Comparison of ENCODE assay signal across 38 mouse cellular contexts in genomic region chr8:106040218-106040617, GRCm38 (mm10). TPM values are rescaled to one million over a fixed set of nuclear protein-coding genes. Genes with fewer than 3 reads are reported as not detected.
A peak's percentile ranks its signal among the peaks of the same experiment; 100 is the strongest.
DNase-seq lines count a peak whose midpoint lies in the region; ATAC-seq and TF ChIP-seq lines count a peak whose summit lies in the region.
"Had no signal": no experiment of that assay in that cellular context is flagged by ENCODE, and none has a peak within 500 bp of the region (broad histone marks: within the 10 kb centered on the region; RNA-seq: fewer than 3 reads in every experiment).

No protein-coding gene starts in this region.

- ATAC-seq in intestine, embryonic 15.5 days: peak; percentile 47; the same call in 1 of the 2 replicates
- ATAC-seq in forebrain, embryonic 11.5 days (replicated peaks; ENCODE audit: low FRiP score): no peak
- ATAC-seq: forebrain, embryonic 13.5 days; midbrain, embryonic 16.5 days; Patski had no signal

- TF ChIP-seq CTCF in ES-Bruce4 (IDR thresholded peaks at IDR 0.05; ENCODE audit: low read depth, low read length): peak; percentile 0

- H3K36me3 ChIP-seq in ES-Bruce4 (ENCODE audit: control insufficient read depth, insufficient read depth, low read length, poor library complexity, severe bottlenecking): peaks cover 3% of the 10 kb centered on the region
- 0 out of 2 replicates have a peak, but pooled peaks cover 4% of the 10 kb centered on the region for H3K36me3 ChIP-seq in intestine, embryonic 15.5 days
- no peaks in the 10 kb centered on the region for H3K36me3 ChIP-seq in forebrain, embryonic 11.5 days (ENCODE audit: control insufficient read depth, insufficient read depth, low read length)
- H3K36me3 ChIP-seq: lung, embryonic 15.5 days had no signal

- no peaks in the 10 kb centered on the region for H3K27me3 ChIP-seq in ES-Bruce4 (ENCODE audit: control insufficient read depth, insufficient read depth, low read length, poor library complexity, severe bottlenecking)
- no peaks in the 10 kb centered on the region for H3K27me3 ChIP-seq in intestine, embryonic 15.5 days (replicated peaks)
- H3K27me3 ChIP-seq in forebrain, embryonic 11.5 days (ENCODE audit: control insufficient read depth, insufficient read depth, low read length): no peaks in the 10 kb centered on the region
- H3K27me3 ChIP-seq: forebrain, embryonic 13.5 days; heart, embryonic 12.5 days; hindbrain, embryonic 13.5 days; kidney, embryonic 15.5 days; limb, embryonic 13.5 days; lung, embryonic 15.5 days; Patski had no signal

- H3K9me3 ChIP-seq in ES-Bruce4 (replicated peaks; ENCODE audit: control insufficient read depth, insufficient read depth, low read length, poor library complexity, severe bottlenecking): no peaks in the 10 kb centered on the region
- no peaks in the 10 kb centered on the region for H3K9me3 ChIP-seq in intestine, embryonic 15.5 days
- H3K9me3 ChIP-seq in forebrain, embryonic 11.5 days (ENCODE audit: control insufficient read depth, low read length): no peaks in the 10 kb centered on the region
- H3K9me3 ChIP-seq: forebrain, embryonic 13.5 days; G1E; heart, embryonic 12.5 days; hindbrain, embryonic 13.5 days; kidney, embryonic 15.5 days; limb, embryonic 13.5 days; lung, embryonic 15.5 days had no signal

- H3K9ac ChIP-seq in ES-Bruce4 (ENCODE audit: low read depth, poor library complexity, severe bottlenecking): no peak overlapping the region
- H3K9ac ChIP-seq in intestine, embryonic 15.5 days: no peak overlapping the region
- no peak overlapping the region for H3K9ac ChIP-seq in forebrain, embryonic 11.5 days (ENCODE audit: low read length)
- H3K9ac ChIP-seq: forebrain, embryonic 13.5 days; heart, embryonic 12.5 days; hindbrain, embryonic 13.5 days; kidney, embryonic 15.5 days; limb, embryonic 13.5 days; lung, embryonic 15.5 days had no signal

- no peaks in the 10 kb centered on the region for H3K4me1 ChIP-seq in ES-Bruce4 (ENCODE audit: control insufficient read depth, insufficient read depth, low read length)
- H3K4me1 ChIP-seq in intestine, embryonic 15.5 days (replicated peaks): no peaks in the 10 kb centered on the region
- no peaks in the 10 kb centered on the region for H3K4me1 ChIP-seq in forebrain, embryonic 11.5 days (replicated peaks; ENCODE audit: control insufficient read depth, insufficient read depth, low read length)
- H3K4me1 ChIP-seq: forebrain, embryonic 13.5 days; kidney, embryonic 15.5 days; limb, embryonic 13.5 days; lung, embryonic 15.5 days had no signal

- no peak overlapping the region for H3K4me3 ChIP-seq in ES-Bruce4 (ENCODE audit: low read depth, low read length)
- H3K4me3 ChIP-seq in intestine, embryonic 15.5 days (replicated peaks): no peak overlapping the region
- no peak overlapping the region for H3K4me3 ChIP-seq in forebrain, embryonic 11.5 days (ENCODE audit: low read depth, low read length)
- H3K4me3 ChIP-seq: forebrain, embryonic 13.5 days; gastrocnemius, adult 2 months; heart, adult 2 months; heart, embryonic 12.5 days; hindbrain, embryonic 13.5 days; kidney, embryonic 15.5 days; layer of hippocampus, adult 2 months; left cerebral cortex, adult 2 months; limb, embryonic 13.5 days; lung, embryonic 15.5 days had no signal

- no peak for TF ChIP-seq EP300 in ES-Bruce4 (IDR thresholded peaks at IDR 0.05; ENCODE audit: insufficient read depth, low read depth, low read length)

- 71% methylated on average over 4 of the region's 4 CpGs for WGBS in intestine, embryonic 15.5 days
- WGBS in forebrain, embryonic 11.5 days: 81% methylated on average over 4 of the region's 4 CpGs

- peak; percentile 54 for DNase-seq in thymus, postnatal 14 days
- no peak for DNase-seq in thymus, postnatal 0 days (ENCODE audit: low spot score)
- DNase-seq in thymus, postnatal 36 days: peak; percentile 38 to 41
- DNase-seq in right cerebral cortex, adult 2 months (ENCODE audit: low spot score in 2 of 2): no peak
- no peak for DNase-seq in adrenal gland, postnatal 4 days (ENCODE audit: low spot score in 2 of 2)
- DNase-seq in forebrain, embryonic 11.5 days (ENCODE audit: low spot score): no peak
- DNase-seq: adrenal gland, postnatal 25 days; cerebellum, adult 2 months; cerebellum, postnatal 14 days; gastrocnemius, adult 2 months; gastrocnemius, postnatal 36 days; heart, adult 2 months; heart, postnatal 4 days; kidney, adult 18-20 months; kidney, postnatal 25 days; right cerebral cortex, postnatal 4 days had no signal

- no peak overlapping the region for H3K4me2 ChIP-seq in intestine, embryonic 15.5 days (replicated peaks)
- no peak overlapping the region for H3K4me2 ChIP-seq in forebrain, embryonic 11.5 days (ENCODE audit: low read depth, low read length, severe bottlenecking)
- H3K4me2 ChIP-seq: forebrain, embryonic 13.5 days; heart, embryonic 12.5 days; hindbrain, embryonic 13.5 days; kidney, embryonic 15.5 days; limb, embryonic 13.5 days; liver, embryonic 11.5 days; lung, embryonic 15.5 days; midbrain, embryonic 11.5 days had no signal

- H3K27ac ChIP-seq in ES-Bruce4 (ENCODE audit: insufficient read depth, low read length): no peak overlapping the region
- H3K27ac ChIP-seq in intestine, embryonic 15.5 days: no peak overlapping the region
- H3K27ac ChIP-seq in forebrain, embryonic 11.5 days (ENCODE audit: low read depth, low read length): no peak overlapping the region
- H3K27ac ChIP-seq: forebrain, embryonic 13.5 days; gastrocnemius, adult 2 months; heart, adult 2 months; hindbrain, embryonic 13.5 days; kidney, embryonic 15.5 days; layer of hippocampus, adult 2 months; left cerebral cortex, adult 2 months; limb, embryonic 13.5 days; lung, embryonic 15.5 days had no signal

- no peak for TF ChIP-seq POLR2A in ES-Bruce4 (IDR thresholded peaks at IDR 0.05; ENCODE audit: insufficient read depth, low read length)

RNA-seq across cellular contexts. Expression of gene Nfatc3, which starts 18.4 kb away (rescaled TPM):
- polyA plus RNA-seq in thymus, postnatal 0 days (2015; fragmentation: Nextera tagmentation; extraction: Ambion mirVana): 19.7 and 26.6 TPM in 2 replicates
- 68.9 and 78.3 TPM in 2 replicates for polyA plus RNA-seq in ES-Bruce4 (2011; ENCODE audit: insufficient read depth, insufficient read length, low read depth, missing spikeins)
- polyA plus RNA-seq in intestine, embryonic 15.5 days (2015; fragmentation: Nextera tagmentation; extraction: Ambion mirVana): 6.0 and 6.2 TPM in 2 replicates
- total RNA-seq in adrenal gland, postnatal 4 days (2021): 10 to 100 TPM; 52.0 to 52.7 TPM
- polyA plus RNA-seq in forebrain, embryonic 11.5 days (2014; fragmentation: Nextera tagmentation; extraction: Ambion mirVana): 4.5 and 5.3 TPM in 2 replicates

RNA-seq across cellular contexts. Expression of gene Ddx28, which starts 28.5 kb away (rescaled TPM):
- polyA plus RNA-seq in thymus, postnatal 0 days (2015; fragmentation: Nextera tagmentation; extraction: Ambion mirVana): 21.3 and 21.7 TPM in 2 replicates
- 8.7 and 8.8 TPM in 2 replicates for polyA plus RNA-seq in ES-Bruce4 (2011; ENCODE audit: insufficient read depth, insufficient read length, low read depth, missing spikeins)
- polyA plus RNA-seq in intestine, embryonic 15.5 days (2015; fragmentation: Nextera tagmentation; extraction: Ambion mirVana): 14.2 and 15.5 TPM in 2 replicates
- total RNA-seq in adrenal gland, postnatal 4 days (2021): 10 to 100 TPM; 15.4 to 16.2 TPM
- 21.0 and 22.4 TPM in 2 replicates for polyA plus RNA-seq in forebrain, embryonic 11.5 days (2014; fragmentation: Nextera tagmentation; extraction: Ambion mirVana)

RNA-seq across cellular contexts. Expression of gene Dpep2nb, which starts 34.4 kb away (rescaled TPM):
- 0.20 TPM in 1 of 2 replicates, not detected in the other for polyA plus RNA-seq in thymus, postnatal 0 days (2015; fragmentation: Nextera tagmentation; extraction: Ambion mirVana)
- polyA plus RNA-seq in ES-Bruce4 (2011; ENCODE audit: insufficient read depth, insufficient read length, low read depth, missing spikeins): not detected in 2 replicates
- polyA plus RNA-seq in intestine, embryonic 15.5 days (2015; fragmentation: Nextera tagmentation; extraction: Ambion mirVana): not detected in 2 replicates
- total RNA-seq in adrenal gland, postnatal 4 days (2021): not detected
- not detected in 2 replicates for polyA plus RNA-seq in forebrain, embryonic 11.5 days (2014; fragmentation: Nextera tagmentation; extraction: Ambion mirVana)
- total RNA-seq: adrenal gland, postnatal 25 days; gastrocnemius, adult 2 months; gastrocnemius, postnatal 36 days; heart, adult 2 months; heart, postnatal 4 days; layer of hippocampus, adult 2 months; layer of hippocampus, postnatal 14 days; left cerebral cortex, adult 2 months; left cerebral cortex, postnatal 25 days; neutrophil, adult 5-6 weeks had no signal
- polyA plus RNA-seq: brain, embryonic 14.5 days; cerebellum, adult 2 months; embryonic facial prominence, embryonic 14.5 days; forebrain, embryonic 13.5 days; G1E; heart, adult 2 months; heart, embryonic 12.5 days; hindbrain, embryonic 13.5 days; limb, embryonic 13.5 days; liver, embryonic 11.5 days; liver, embryonic 16.5 days; lung, embryonic 15.5 days; midbrain, embryonic 11.5 days; neural tube, embryonic 11.5 days had no signal

RNA-seq across cellular contexts. Expression of gene Dus2, which starts 49.1 kb away (rescaled TPM):
- polyA plus RNA-seq in thymus, postnatal 0 days (2015; fragmentation: Nextera tagmentation; extraction: Ambion mirVana): 25.6 TPM in 2 replicates
- 14.4 and 19.3 TPM in 2 replicates for polyA plus RNA-seq in ES-Bruce4 (2011; ENCODE audit: insufficient read depth, insufficient read length, low read depth, missing spikeins)
- polyA plus RNA-seq in intestine, embryonic 15.5 days (2015; fragmentation: Nextera tagmentation; extraction: Ambion mirVana): 16.2 and 17.5 TPM in 2 replicates
- 10 to 100 TPM; 15.0 to 15.3 TPM for total RNA-seq in adrenal gland, postnatal 4 days (2021)
- polyA plus RNA-seq in forebrain, embryonic 11.5 days (2014; fragmentation: Nextera tagmentation; extraction: Ambion mirVana): 16.5 and 20.7 TPM in 2 replicates

Comparison
In these comparisons a context has a peak if more than half of its experiments do, and no peak if none do; other contexts are left out.
1. DNase-seq: peak in thymus, postnatal 14 days (single experiment) and thymus, postnatal 36 days (2 of 2); none in thymus, postnatal 0 days (single experiment), right cerebral cortex, adult 2 months (0 of 2), adrenal gland, postnatal 4 days (0 of 2) and forebrain, embryonic 11.5 days (single experiment).